Mouse (Mus musculus): ENCODE data around the gene Syndig1.

Syndig1 gene

GRCm38 (mm10) chr2:149982466-149982865 is 153.5 kb downstream of the Syndig1 start:
- DNase-seq (ENCODE audit: low read depth), result no peak

GRCm38 (mm10) chr2:149983107-149983506 is 154.1 kb downstream of the Syndig1 start:
- no peak for DNase-seq (ENCODE audit: low read depth)

GRCm38 (mm10) chr2:149987610-149988009 is 158.6 kb downstream of the Syndig1 start:
- DNase-seq (ENCODE audit: low read depth), result no peak

GRCm38 (mm10) chr2:149991506-149991905 is 162.5 kb downstream of the Syndig1 start:
- no peak for DNase-seq (ENCODE audit: low read depth)

DNA sequence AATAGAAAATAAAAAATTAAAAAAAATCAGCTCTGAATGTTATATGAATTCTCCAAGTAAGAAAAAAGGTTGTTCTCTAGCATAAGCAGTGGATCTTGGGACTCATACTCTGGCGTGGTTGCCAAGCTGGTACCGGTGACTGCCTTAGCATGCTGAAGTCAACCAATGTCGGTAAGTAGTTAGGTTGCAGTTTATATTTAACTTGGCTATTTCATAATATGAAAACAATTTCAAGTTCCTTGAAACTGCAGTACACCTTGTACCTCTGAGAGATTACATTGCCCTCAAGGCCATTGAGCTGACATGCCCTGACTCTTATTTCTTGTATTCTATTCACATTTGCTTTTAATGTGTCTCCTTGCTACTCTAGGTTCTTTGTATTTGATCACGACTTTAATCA is 163.9 kb downstream of the Syndig1 start:
- no peak for DNase-seq (ENCODE audit: low read depth)

DNA sequence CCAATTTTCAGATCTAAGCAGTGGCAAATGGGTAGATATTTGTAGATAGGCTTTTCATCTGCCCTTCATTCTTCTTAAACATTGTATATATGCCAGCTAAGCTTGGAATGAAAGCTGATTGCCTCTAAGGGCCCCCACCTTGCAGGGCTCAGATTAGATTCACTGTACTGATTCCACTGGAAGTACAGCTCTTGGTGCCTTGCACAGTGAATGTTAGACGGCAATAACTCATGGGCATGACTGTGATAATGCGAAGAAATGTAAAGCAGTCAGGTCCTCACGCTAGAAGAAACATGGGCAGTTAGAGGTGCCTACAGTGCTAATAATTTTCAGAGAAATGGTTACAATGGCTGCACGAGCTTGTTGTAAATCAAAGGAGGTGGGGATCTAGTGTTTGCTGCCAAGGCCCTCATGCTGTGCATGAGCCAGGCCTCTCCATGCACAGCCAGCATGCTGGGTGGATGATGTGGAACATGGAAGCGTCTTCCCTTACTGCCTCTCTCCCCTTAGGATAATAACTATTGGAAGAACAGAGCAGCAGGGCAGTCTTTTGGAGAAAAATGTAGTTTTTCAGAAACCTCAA is 167.5 kb downstream of the Syndig1 start:
- DNase-seq (ENCODE audit: low read depth), result no peak

- DNase-seq (ENCODE audit: low read depth), result no peak
Observed at GRCm38 (mm10) chr2:149997657-149998056, 168.6 kb downstream of the Syndig1 start.

DNA sequence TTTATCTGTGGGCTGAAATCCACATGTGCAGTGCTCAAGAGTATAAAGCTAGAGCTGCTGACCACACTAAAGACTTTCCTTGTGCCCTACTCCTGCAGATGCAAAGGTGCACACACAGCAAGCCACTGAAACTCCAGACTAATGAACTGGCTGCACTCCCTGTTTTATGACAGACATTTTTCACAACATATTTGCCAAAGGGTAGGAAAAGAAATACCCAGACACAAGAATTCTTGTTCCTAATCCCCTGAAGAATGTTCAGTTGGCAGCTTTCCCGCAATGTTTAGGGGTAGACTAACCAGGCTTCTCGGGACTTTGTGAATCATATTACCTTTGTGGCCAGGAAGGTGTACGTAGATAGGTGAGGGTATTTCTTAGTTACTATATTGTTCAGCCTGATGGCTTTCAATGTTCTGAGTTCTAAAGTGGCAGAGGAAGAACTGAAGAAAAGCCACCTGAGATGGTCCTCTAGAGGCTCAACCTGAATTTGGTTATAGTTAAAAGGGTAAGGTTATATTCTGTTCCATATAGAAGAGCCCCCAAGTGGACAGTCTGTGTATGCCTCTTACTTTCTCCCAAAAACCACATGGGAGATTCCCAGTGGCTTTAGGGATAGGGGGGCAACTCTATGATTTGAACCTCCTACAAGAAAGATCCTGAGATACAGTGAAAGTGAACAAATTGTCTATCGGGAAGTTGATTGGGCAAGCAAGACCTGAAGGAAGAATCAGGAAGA is 169.5 kb downstream of the Syndig1 start:
- no peak for DNase-seq (ENCODE audit: low read depth)

DNA sequence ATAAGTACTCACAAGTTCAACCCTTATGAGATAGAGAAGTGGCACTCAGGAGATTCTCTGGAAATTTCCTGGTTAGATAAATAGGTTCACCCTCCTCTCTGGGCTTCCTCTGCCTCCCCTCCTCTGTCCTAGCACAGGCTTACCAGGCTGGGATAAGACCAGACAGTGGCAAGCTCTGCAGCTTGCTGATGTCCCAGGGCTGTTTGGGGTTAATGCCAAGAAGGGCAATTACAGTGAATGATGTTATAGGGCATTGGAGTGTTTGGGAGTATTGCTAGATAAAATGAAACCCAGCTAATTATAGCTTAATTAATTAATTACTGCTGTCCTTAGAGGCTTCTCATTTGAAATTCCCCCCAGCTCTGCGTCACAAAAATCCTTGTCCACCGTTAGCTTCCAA is 171.6 kb downstream of the Syndig1 start:
- no peak for DNase-seq (ENCODE audit: low read depth)

DNA sequence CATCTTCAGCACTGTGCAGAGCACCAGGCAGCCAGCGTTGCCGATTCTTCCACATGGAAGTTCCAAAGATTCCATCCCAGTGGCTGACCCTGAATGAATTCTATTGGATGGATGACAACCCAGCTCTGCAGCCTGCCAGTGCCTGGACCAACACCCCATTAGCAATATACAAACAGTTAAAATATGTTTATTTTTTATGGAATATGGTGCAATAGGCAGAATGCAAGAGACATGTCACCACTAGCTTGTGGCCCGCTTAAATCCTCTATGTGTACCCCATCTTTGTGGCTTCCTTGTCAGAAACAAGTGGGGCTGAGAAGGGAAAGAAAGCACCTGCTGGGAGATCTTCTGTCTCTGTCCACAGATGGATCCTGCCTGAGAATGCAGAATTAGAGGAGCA is 174.5 kb downstream of the Syndig1 start:
- DNase-seq (ENCODE audit: low read depth), result no peak

DNA sequence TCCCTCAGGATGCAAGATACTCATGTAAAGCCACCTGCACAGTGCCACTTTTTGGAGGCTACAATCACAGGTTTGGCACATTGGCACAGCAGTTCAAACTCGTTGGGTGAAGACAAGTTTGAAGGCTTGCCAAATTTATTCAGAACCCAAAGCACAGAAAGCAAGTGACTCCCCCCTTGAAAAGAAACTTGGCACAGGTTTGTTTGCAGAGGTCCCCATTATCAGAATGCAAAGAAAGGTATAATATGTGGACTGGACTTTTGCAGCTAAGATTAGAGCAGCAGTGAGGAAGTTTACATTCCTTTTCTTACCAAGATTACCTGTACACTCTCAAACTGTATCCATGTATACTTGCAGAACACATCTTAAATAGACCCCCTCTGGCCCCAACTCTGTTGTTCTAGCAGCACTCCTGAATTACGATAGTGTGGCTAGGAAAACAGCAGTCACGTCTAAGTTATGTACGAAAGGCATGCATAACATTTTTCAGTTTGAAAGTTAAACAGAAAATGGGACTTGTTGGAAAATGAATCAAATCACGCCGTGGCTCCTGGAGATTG is 183.9 kb downstream of the Syndig1 start:
- DNase-seq (ENCODE audit: low read depth), result no peak

- DNase-seq (ENCODE audit: low read depth), result no peak
Observed at GRCm38 (mm10) chr2:150013785-150014184, 184.8 kb downstream of the Syndig1 start.

DNA sequence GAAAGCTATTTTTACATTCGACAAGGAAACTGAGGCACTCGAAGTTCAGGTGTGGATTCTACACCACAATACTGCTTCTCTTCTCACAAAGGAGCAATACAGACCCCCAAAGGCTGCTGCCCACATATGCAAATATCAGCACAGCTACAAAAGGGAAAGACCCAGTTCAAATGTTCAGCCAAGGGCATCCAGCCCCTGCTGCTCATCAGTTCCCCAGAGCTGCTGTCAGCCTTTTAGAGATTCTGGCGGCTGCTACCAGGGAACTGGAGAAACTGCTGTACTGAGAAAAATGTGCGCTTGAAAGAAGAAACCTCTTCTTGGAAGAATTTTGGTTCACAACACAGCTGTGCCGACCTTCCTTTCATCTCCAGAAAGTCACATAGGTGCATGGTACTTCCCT is 187.3 kb downstream of the Syndig1 start:
- no peak for DNase-seq (ENCODE audit: low read depth)

DNA sequence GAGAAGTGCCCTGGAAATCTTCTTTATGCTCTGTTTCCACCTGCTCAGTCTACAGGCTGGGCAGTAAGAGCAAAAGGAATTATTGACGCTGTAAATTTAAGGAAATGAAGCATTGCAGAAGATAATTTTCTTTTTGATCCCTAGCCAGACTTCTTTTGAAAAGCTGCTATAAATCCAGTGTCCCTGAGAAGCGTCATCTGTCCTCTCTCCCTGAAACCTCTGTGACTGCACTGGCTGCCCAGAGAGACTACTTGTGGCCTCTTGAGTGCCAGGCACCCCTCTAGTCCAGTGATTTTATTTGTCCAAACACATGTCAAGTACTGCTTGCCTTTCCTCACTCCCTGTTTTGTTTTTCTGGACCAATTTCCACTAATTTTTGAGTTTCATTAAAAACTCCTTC is 191.7 kb downstream of the Syndig1 start:
- DNase-seq (ENCODE audit: low read depth), result no peak

DNA sequence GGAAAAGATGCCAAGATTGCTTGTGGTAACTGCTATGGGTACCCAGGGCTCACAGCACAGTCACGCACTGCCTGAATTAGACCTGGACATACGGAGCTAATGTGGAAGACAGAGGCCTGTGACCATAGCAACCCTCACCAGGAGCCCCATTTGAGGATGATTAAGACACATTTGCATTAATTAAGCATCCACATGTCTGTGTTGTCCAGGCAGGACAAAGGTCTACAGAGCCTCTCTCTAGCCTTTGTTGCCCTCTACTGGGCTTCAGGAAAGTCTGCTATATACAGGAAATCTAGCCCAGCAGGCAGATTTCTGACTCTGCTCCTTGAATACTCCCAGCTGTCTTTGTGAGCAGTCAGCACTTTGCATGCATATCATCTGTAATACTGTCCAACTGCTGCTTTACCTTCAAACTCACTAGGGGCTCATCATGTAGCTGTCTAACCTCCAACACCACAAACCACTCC is 194.9 kb downstream of the Syndig1 start:
- DNase-seq (ENCODE audit: low read depth), result peak; percentile 11

DNA sequence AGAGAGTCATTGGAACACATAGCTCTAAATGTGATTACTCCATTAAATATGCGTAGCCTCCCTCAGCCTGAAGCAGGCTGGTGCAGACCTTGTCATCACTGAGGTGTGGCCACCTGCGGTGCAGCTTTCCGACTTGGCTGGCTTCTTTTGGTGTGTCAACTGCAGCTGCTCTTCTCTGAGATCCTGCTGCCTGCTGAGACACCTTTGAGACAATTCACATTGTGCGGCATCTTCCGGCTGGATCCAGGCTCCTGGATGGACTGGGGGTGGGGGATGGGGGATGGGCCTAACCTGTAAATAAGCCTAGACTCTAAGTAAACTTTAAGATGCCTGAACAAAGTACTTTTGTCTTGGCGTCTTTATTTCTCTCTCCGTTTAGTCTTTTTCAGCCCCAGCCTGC is 214.5 kb downstream of the Syndig1 start:
- no peak for DNase-seq (ENCODE audit: low read depth)

Measured in NIH3T3 (cell line).